Comparison of ENCODE assay signal across 23 mouse cellular contexts in the genomic region with DNA sequence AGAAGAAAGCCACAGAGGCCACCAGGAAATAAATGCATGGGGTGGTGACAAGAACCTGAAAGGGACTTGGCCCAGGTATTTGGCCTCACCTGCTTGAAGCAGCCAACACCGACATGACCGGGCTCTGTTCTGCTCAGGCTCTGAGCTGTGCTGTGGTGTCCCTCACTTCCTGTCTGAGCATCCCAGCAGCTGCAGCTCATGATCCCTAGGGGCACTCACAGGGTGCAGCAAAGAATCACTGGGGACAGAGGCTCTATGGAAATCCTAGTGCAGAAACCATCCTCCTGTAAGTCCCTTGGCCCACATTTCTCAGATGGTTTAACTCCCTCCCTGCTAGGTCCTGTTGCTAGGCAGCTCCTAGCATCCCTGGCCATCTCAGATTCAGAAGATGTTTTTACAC. TPM values are rescaled to one million over a fixed set of nuclear protein-coding genes. Genes with fewer than 3 reads are reported as not detected.
A peak's percentile ranks its signal among the peaks of the same experiment; 100 is the strongest.
DNase-seq lines count a peak whose midpoint lies in the region; ATAC-seq and TF ChIP-seq lines count a peak whose summit lies in the region.
"Had no signal": no experiment of that assay in that cellular context is flagged by ENCODE, and none has a peak within 500 bp of the region (broad histone marks: within the 10 kb centered on the region; RNA-seq: fewer than 3 reads in every experiment).

No protein-coding gene starts in this region.

- 0 out of 2 replicates have a peak overlapping the region, but pooled peaks have one; percentile 18 for H3K9ac ChIP-seq in limb, embryonic 12.5 days (replicated peaks)
- H3K9ac ChIP-seq in stomach, postnatal 0 days (ENCODE audit: low read length), result no peak overlapping the region
- H3K9ac ChIP-seq: embryonic facial prominence, embryonic 12.5 days; forebrain, embryonic 15.5 days; heart, embryonic 15.5 days; hindbrain, embryonic 12.5 days had no signal

- WGBS in heart, embryonic 10.5 days, result 72% methylated on average over 2 of the region's 2 CpGs
- WGBS in limb, embryonic 12.5 days, result 80% methylated on average over 2 of the region's 2 CpGs
- 65% methylated on average over 2 of the region's 2 CpGs for WGBS in limb, embryonic 10.5 days
- WGBS in stomach, postnatal 0 days, result 39% methylated on average over 2 of the region's 2 CpGs

- TF ChIP-seq CTCF in stomach, postnatal 0 days (IDR thresholded peaks at IDR 0.05; ENCODE audit: low read depth), result peak; percentile 17; the same call in 1 of the 2 replicates

- no peak for DNase-seq in heart, embryonic 10.5 days (ENCODE audit: low spot score)
- no peak for DNase-seq in heart, postnatal 4 days
- no peak for DNase-seq in limb, embryonic 10.5 days (ENCODE audit: low spot score)
- peak; percentile 24 for DNase-seq in 3T3-L1 (ENCODE audit: low read depth, low spot score)
- no peak for DNase-seq in stomach, postnatal 0 days (ENCODE audit: low spot score)
- DNase-seq in testis, postnatal 14 days (ENCODE audit: low spot score), result no peak
- DNase-seq: adrenal gland, postnatal 14 days; cerebellum, adult 11-12 months; cerebellum, adult 9-10 months; cerebellum, postnatal 25 days; gastrocnemius, postnatal 36 days had no signal

- ATAC-seq in limb, embryonic 12.5 days (ENCODE audit: insufficient number of reproducible peaks, insufficient read depth, low FRiP score, low TSS enrichment, low read depth), result no peak
- ATAC-seq in stomach, postnatal 0 days (ENCODE audit: low FRiP score, low TSS enrichment), result no peak
- ATAC-seq: activated CD4-positive, CD25-positive, alpha-beta regulatory T cell, adult 4 months; CD4-positive, CD25-positive, alpha-beta regulatory T cell, adult 4 months; forebrain, embryonic 15.5 days; Patski had no signal

- H3K4me3 ChIP-seq in heart, embryonic 10.5 days, result no peak overlapping the region
- no peak overlapping the region for H3K4me3 ChIP-seq in limb, embryonic 12.5 days (replicated peaks)
- no peak overlapping the region for H3K4me3 ChIP-seq in limb, embryonic 10.5 days
- no peak overlapping the region for H3K4me3 ChIP-seq in stomach, postnatal 0 days (ENCODE audit: low read depth, low read length)
- H3K4me3 ChIP-seq: embryonic facial prominence, embryonic 12.5 days; forebrain, embryonic 15.5 days; heart, embryonic 15.5 days; hindbrain, embryonic 12.5 days had no signal

- H3K9me3 ChIP-seq in heart, embryonic 10.5 days, result no peaks in the 10 kb centered on the region
- no peaks in the 10 kb centered on the region for H3K9me3 ChIP-seq in limb, embryonic 12.5 days
- no peaks in the 10 kb centered on the region for H3K9me3 ChIP-seq in limb, embryonic 10.5 days (replicated peaks)
- no peaks in the 10 kb centered on the region for H3K9me3 ChIP-seq in stomach, postnatal 0 days (ENCODE audit: control insufficient read depth, low read length)
- H3K9me3 ChIP-seq: embryonic facial prominence, embryonic 12.5 days; forebrain, embryonic 15.5 days; heart, embryonic 15.5 days; hindbrain, embryonic 12.5 days had no signal

- no peak overlapping the region for H3K4me2 ChIP-seq in limb, embryonic 12.5 days
- no peak overlapping the region for H3K4me2 ChIP-seq in stomach, postnatal 0 days (replicated peaks; ENCODE audit: low read depth)
- H3K4me2 ChIP-seq: embryonic facial prominence, embryonic 12.5 days; forebrain, embryonic 15.5 days; heart, embryonic 11.5 days; heart, embryonic 15.5 days; hindbrain, embryonic 12.5 days had no signal

- 0 out of 2 replicates have a peak overlapping the region, but pooled peaks have one; percentile 64 for H3K27ac ChIP-seq in heart, embryonic 10.5 days
- H3K27ac ChIP-seq in limb, embryonic 12.5 days, result no peak overlapping the region
- no peak overlapping the region for H3K27ac ChIP-seq in limb, embryonic 10.5 days
- peak overlapping the region; percentile 14; the same call in 1 of the 2 replicates for H3K27ac ChIP-seq in stomach, postnatal 0 days (replicated peaks)
- H3K27ac ChIP-seq: embryonic facial prominence, embryonic 12.5 days; forebrain, embryonic 15.5 days; heart, embryonic 15.5 days; hindbrain, embryonic 12.5 days had no signal

- no peak for TF ChIP-seq EP300 in stomach, postnatal 0 days (optimal IDR thresholded peaks at IDR 0.05)

- H3K27me3 ChIP-seq in heart, embryonic 10.5 days (ENCODE audit: insufficient read depth, poor library complexity, severe bottlenecking), result peaks cover 8% of the 10 kb centered on the region; the same call in 1 of the 2 replicates
- peaks cover 16% of the 10 kb centered on the region for H3K27me3 ChIP-seq in limb, embryonic 12.5 days
- H3K27me3 ChIP-seq in limb, embryonic 10.5 days (ENCODE audit: low read depth, poor library complexity, severe bottlenecking), result peaks cover 59% of the 10 kb centered on the region
- H3K27me3 ChIP-seq in stomach, postnatal 0 days (ENCODE audit: control insufficient read depth, insufficient read depth, low read length), result no peaks in the 10 kb centered on the region
- H3K27me3 ChIP-seq: embryonic facial prominence, embryonic 12.5 days; forebrain, embryonic 15.5 days; Patski had no signal

- peaks cover 54% of the 10 kb centered on the region for H3K4me1 ChIP-seq in heart, embryonic 10.5 days
- peaks cover 10% of the 10 kb centered on the region for H3K4me1 ChIP-seq in limb, embryonic 12.5 days (replicated peaks)
- H3K4me1 ChIP-seq in limb, embryonic 10.5 days, result peaks cover 19% of the 10 kb centered on the region
- peaks cover 2% of the 10 kb centered on the region; the same call in 1 of the 2 replicates for H3K4me1 ChIP-seq in stomach, postnatal 0 days (replicated peaks; ENCODE audit: control insufficient read depth, insufficient read depth)

- H3K36me3 ChIP-seq in heart, embryonic 10.5 days, result no peaks in the 10 kb centered on the region
- no peaks in the 10 kb centered on the region for H3K36me3 ChIP-seq in limb, embryonic 12.5 days
- H3K36me3 ChIP-seq in limb, embryonic 10.5 days, result no peaks in the 10 kb centered on the region
- H3K36me3 ChIP-seq in stomach, postnatal 0 days (ENCODE audit: control insufficient read depth, insufficient read depth, low read length), result no peaks in the 10 kb centered on the region
- H3K36me3 ChIP-seq: embryonic facial prominence, embryonic 12.5 days; forebrain, embryonic 15.5 days; heart, embryonic 15.5 days; hindbrain, embryonic 12.5 days had no signal

RNA-seq across cellular contexts. Expression of a gene that starts 15.9 kb away (rescaled TPM):
- polyA plus RNA-seq in heart, embryonic 10.5 days (2016; fragmentation: Nextera tagmentation; extraction: Ambion mirVana), result 1.4 and 2.4 TPM in 2 replicates
- total RNA-seq in heart, postnatal 4 days (2021), result 1 to 10 TPM; 2.1 to 2.5 TPM
- polyA plus RNA-seq in limb, embryonic 12.5 days (2016; fragmentation: Nextera tagmentation; extraction: Ambion mirVana), result 1.5 and 1.8 TPM in 2 replicates
- polyA plus RNA-seq in limb, embryonic 10.5 days (2016; fragmentation: Nextera tagmentation; extraction: Ambion mirVana), result 0.36 and 0.93 TPM in 2 replicates
- polyA plus RNA-seq in stomach, postnatal 0 days (2015; fragmentation: Nextera tagmentation; extraction: Ambion mirVana), result 4.0 and 4.1 TPM in 2 replicates
- polyA plus RNA-seq: activated CD4-positive, CD25-positive, alpha-beta regulatory T cell, adult 4 months; CD4-positive, CD25-positive, alpha-beta regulatory T cell, adult 4 months had no signal

RNA-seq across cellular contexts. Expression of a gene that starts 55.7 kb away (rescaled TPM):
- polyA plus RNA-seq in heart, embryonic 10.5 days (2016; fragmentation: Nextera tagmentation; extraction: Ambion mirVana), result 0.22 TPM in 1 of 2 replicates, not detected in the other
- total RNA-seq in heart, postnatal 4 days (2021), result not detected
- polyA plus RNA-seq in limb, embryonic 12.5 days (2016; fragmentation: Nextera tagmentation; extraction: Ambion mirVana), result not detected in 2 replicates
- not detected in 2 replicates for polyA plus RNA-seq in limb, embryonic 10.5 days (2016; fragmentation: Nextera tagmentation; extraction: Ambion mirVana)
- 1.8 and 2.3 TPM in 2 replicates for polyA plus RNA-seq in stomach, postnatal 0 days (2015; fragmentation: Nextera tagmentation; extraction: Ambion mirVana)
- total RNA-seq: heart, adult 18-20 months; heart, postnatal 25 days had no signal
- polyA plus RNA-seq: embryonic facial prominence, embryonic 12.5 days; forebrain, embryonic 11.5 days; heart, embryonic 11.5 days; heart, embryonic 15.5 days; hindbrain, embryonic 12.5 days had no signal

Comparison
In these comparisons a context has a peak if more than half of its experiments do, and no peak if none do; other contexts are left out.
1. H3K27ac ChIP-seq: peak in heart, embryonic 10.5 days (single experiment) and stomach, postnatal 0 days (single experiment); none in limb, embryonic 12.5 days (single experiment) and limb, embryonic 10.5 days (single experiment).